Mouse (Mus musculus) intestine, embryonic 14.5 days (tissue): ENCODE results near the gene Wipf1. TPM values are rescaled to one million over a fixed set of nuclear protein-coding genes. Genes with fewer than 3 reads are reported as not detected.

Experiments used
- ATAC-seq: fragments of 200-750 bp; cut with Nextera tagmentation; replicated peaks from 2 replicates; pipeline ENCODE4 v1.8.0; 2017; ENCODE audit warnings: low read depth, moderate number of reproducible peaks, moderate TSS enrichment, moderate library complexity; ENCODE audit not compliant: low FRiP score, low TSS enrichment
- DNase-seq: peaks from one replicate; pipeline ENCODE4 v3.0.0-alpha.2; 2018; ENCODE audit warnings: low spot score
- H3K27ac ChIP-seq: fragments of 300-500 bp; sonication (generic); 2 replicates; pipeline ENCODE4 v1.5.1; 2014; ENCODE audit warnings: low read depth, mild to moderate bottlenecking, control low read depth
- H3K27me3 ChIP-seq: fragments of 300-500 bp; sonication (generic); replicated peaks from 2 replicates; pipeline ENCODE4 v1.6.1; 2014; ENCODE audit warnings: low read length, control low read depth; ENCODE audit not compliant: control insufficient read depth, insufficient read depth
- H3K36me3 ChIP-seq: fragments of 300-500 bp; sonication (generic); 2 replicates; pipeline ENCODE4 v1.6.1; 2014; ENCODE audit warnings: low read length, control low read depth; ENCODE audit not compliant: control insufficient read depth, insufficient read depth
- H3K4me1 ChIP-seq: fragments of 300-500 bp; sonication (generic); replicated peaks from 2 replicates; pipeline ENCODE4 v1.6.1; 2014; ENCODE audit warnings: low read length, control low read depth, mixed read lengths; ENCODE audit not compliant: control insufficient read depth, insufficient read depth
- H3K4me2 ChIP-seq: fragments of 300-500 bp; sonication (generic); 2 replicates; pipeline ENCODE4 v1.6.1; 2014; ENCODE audit warnings: low read length
- H3K4me3 ChIP-seq: fragments of 300-500 bp; sonication (generic); 2 replicates; pipeline ENCODE4 v1.5.1; 2014; ENCODE audit warnings: low read depth, low read length, control low read depth, mixed read lengths
- H3K9ac ChIP-seq: fragments of 300-500 bp; sonication (generic); 2 replicates; pipeline ENCODE4 v1.6.1; 2014; ENCODE audit warnings: mild to moderate bottlenecking, low read length
- H3K9me3 ChIP-seq: fragments of 300-500 bp; sonication (generic); 2 replicates; pipeline ENCODE4 v1.6.1; 2016; ENCODE audit warnings: low read length, control low read depth; ENCODE audit not compliant: control insufficient read depth
- WGBS: fragments of 180-500 bp; shearing (Covaris S2); extraction: QIAGEN DNeasy Blood & Tissue Kit; methylation state at CpG from one replicate; pipeline ENCODE4 v1.1.7; 2014; 5-methylcytosine and 5-hydroxymethylcytosine counted together
- polyA plus RNA-seq: library from polyadenylated mRNA; unstranded; fragments of >200 nt; fragmentation: Nextera tagmentation; extraction: Ambion mirVana; gene quantifications from 2 replicates; pipeline ENCODE4 v1.2.1, GENCODE M21; 2014

Gene Wipf1
- polyA plus RNA-seq, 1 experiment from 2014 or later, result 13.6 TPM

DNA sequence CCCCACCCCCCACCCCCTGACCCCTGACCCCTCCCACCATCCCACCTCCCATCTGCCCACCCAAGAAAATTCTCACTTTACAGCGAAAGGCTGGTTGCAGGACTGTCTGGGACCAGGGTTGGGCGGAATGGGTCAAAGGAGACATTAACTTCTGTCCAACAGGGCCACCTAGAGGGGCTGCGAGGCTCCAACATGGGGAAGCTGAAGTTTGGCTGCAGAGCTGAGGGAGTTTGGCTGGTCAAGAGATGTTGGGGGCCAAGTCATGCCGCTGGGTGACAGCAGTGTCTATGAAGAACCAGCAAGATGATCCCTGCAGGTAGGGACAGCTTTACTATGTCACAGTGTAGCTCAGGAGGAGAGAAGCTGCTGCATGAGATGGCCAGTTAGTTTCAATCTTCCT, 110.2 kb downstream of the Wipf1 start:
- no peak for DNase-seq

GRCm38 (mm10) chr2:73415892-73416291, 113.6 kb downstream of the Wipf1 start:
- Histone ChIP-seq H3K4me1 (no peaks in the 10 kb centered on the region), H3K27ac (no peak overlapping the region), H3K9me3 (no peaks in the 10 kb centered on the region), H3K4me3 (no peak overlapping the region), H3K27me3 (no peaks in the 10 kb centered on the region), H3K4me2 (no peak overlapping the region), H3K36me3 (no peaks in the 10 kb centered on the region), H3K9ac (no peak overlapping the region)
- peak; percentile 47; the same call in 1 of the 2 replicates for ATAC-seq
- 52% methylated on average over 5 of the region's 5 CpGs for WGBS
- DNase-seq, result no peak

More for the DNA sequence above, 110.2 kb downstream of the Wipf1 start:
- no peak for ATAC-seq
- Histone ChIP-seq H3K4me1 (no peaks in the 10 kb centered on the region), H3K36me3 (no peaks in the 10 kb centered on the region), H3K4me3 (no peak overlapping the region), H3K27ac (no peak overlapping the region), H3K9ac (no peak overlapping the region), H3K27me3 (no peaks in the 10 kb centered on the region), H3K9me3 (no peaks in the 10 kb centered on the region), H3K4me2 (no peak overlapping the region)
- WGBS, result 40% methylated on average over 4 of the region's 4 CpGs

GRCm38 (mm10) chr2:73410076-73410475, 119.5 kb downstream of the Wipf1 start:
- Histone ChIP-seq H3K4me2 (no peak overlapping the region), H3K9ac (no peak overlapping the region), H3K4me3 (no peak overlapping the region), H3K36me3 (no peaks in the 10 kb centered on the region), H3K27me3 (no peaks in the 10 kb centered on the region), H3K4me1 (no peaks in the 10 kb centered on the region), H3K27ac (no peak overlapping the region), H3K9me3 (no peaks in the 10 kb centered on the region)
- DNase-seq (no peak), ATAC-seq (no peak)
- WGBS, result 95% methylated on average over 8 of the region's 8 CpGs

DNA sequence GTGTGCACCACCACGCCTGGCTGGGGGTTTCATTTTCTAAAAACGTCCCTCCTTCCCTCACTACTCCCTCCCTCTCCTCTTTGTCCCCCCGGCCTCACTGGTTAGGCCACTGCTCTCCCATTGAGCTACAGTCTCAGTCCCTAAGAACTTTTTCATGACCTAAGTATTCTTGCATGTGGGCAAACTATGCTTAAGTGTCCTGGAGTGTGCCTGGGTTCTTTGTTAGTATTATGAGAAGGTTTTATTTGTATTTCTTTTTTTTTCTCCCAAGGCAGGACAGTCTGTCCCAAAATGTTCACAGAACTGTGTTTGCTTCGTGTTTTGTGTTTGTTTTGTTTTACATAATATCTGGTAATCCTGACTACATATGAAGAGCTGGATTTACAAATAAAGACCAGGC, 121.9 kb downstream of the Wipf1 start:
- WGBS, result 67% methylated on average over 4 of the region's 4 CpGs
- H3K9ac ChIP-seq, result no peak overlapping the region
- no peak for DNase-seq

DNA sequence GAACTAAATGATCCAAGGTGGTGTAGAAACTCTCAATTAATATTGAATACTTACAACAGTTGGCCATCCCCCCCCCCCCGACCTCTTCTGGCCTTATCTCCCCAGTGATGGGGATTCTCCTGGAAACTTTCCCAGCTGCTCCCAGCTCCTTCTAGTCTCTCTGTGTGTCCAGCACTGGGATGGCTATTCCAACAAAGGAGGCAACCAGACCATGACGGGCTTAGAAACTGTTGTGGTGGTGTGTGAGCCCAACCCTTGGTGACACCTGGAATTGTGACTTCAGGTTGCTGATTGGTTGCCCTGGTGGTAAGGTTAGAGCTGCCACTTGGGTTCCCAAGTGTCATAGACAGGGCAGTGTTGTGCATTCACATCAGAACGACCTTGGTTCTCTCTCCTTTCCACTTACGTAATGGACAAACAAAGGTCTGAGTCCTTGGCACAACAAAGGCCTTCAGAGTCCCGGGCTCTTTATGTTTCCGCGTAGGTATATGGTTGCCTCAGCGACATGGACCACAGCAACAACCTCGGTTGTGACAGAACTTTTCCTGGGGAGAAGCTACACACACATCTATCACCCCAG, 123.1 kb downstream of the Wipf1 start:
- H3K4me3 ChIP-seq, result no peak overlapping the region
- 90% methylated on average over 9 of the region's 9 CpGs for WGBS
- ATAC-seq (no peak), DNase-seq (no peak)
- H3K9me3 ChIP-seq, result no peaks in the 10 kb centered on the region
- H3K9ac ChIP-seq, result no peak overlapping the region
- no peak overlapping the region for H3K27ac ChIP-seq
- H3K4me2 ChIP-seq, result no peak overlapping the region
- H3K27me3 ChIP-seq, result no peaks in the 10 kb centered on the region
- no peaks in the 10 kb centered on the region for H3K36me3 ChIP-seq
- no peaks in the 10 kb centered on the region for H3K4me1 ChIP-seq

More for the DNA sequence above, 121.9 kb downstream of the Wipf1 start:
- no peaks in the 10 kb centered on the region for H3K36me3 ChIP-seq
- H3K27ac ChIP-seq, result no peak overlapping the region
- no peaks in the 10 kb centered on the region for H3K27me3 ChIP-seq
- no peak overlapping the region for H3K4me3 ChIP-seq
- ATAC-seq, result no peak
- H3K4me1 ChIP-seq, result no peaks in the 10 kb centered on the region
- H3K4me2 ChIP-seq, result no peak overlapping the region
- H3K9me3 ChIP-seq, result no peaks in the 10 kb centered on the region

GRCm38 (mm10) chr2:73404980-73405379, 124.6 kb downstream of the Wipf1 start:
- ATAC-seq, result no peak
- H3K36me3 ChIP-seq, result no peaks in the 10 kb centered on the region
- WGBS, result 85% methylated on average over 7 of the region's 7 CpGs
- no peak overlapping the region for H3K4me2 ChIP-seq
- no peak overlapping the region for H3K27ac ChIP-seq
- H3K27me3 ChIP-seq, result no peaks in the 10 kb centered on the region
- no peak for DNase-seq
- H3K4me3 ChIP-seq, result no peak overlapping the region
- H3K4me1 ChIP-seq, result no peaks in the 10 kb centered on the region
- H3K9me3 ChIP-seq, result no peaks in the 10 kb centered on the region
- H3K9ac ChIP-seq, result no peak overlapping the region

- H3K36me3 ChIP-seq, result no peaks in the 10 kb centered on the region
- no peak overlapping the region for H3K27ac ChIP-seq
- 89% methylated on average over 9 of the region's 9 CpGs for WGBS
- no peak for ATAC-seq
- H3K4me1 ChIP-seq, result no peaks in the 10 kb centered on the region
- no peak for DNase-seq
- H3K9ac ChIP-seq, result no peak overlapping the region
- H3K9me3 ChIP-seq, result no peaks in the 10 kb centered on the region
- H3K4me3 ChIP-seq, result no peak overlapping the region
- no peak overlapping the region for H3K4me2 ChIP-seq
- no peaks in the 10 kb centered on the region for H3K27me3 ChIP-seq
These were observed 125.1 kb downstream of the Wipf1 start for GRCm38 (mm10) chr2:73404442-73404841.

DNA sequence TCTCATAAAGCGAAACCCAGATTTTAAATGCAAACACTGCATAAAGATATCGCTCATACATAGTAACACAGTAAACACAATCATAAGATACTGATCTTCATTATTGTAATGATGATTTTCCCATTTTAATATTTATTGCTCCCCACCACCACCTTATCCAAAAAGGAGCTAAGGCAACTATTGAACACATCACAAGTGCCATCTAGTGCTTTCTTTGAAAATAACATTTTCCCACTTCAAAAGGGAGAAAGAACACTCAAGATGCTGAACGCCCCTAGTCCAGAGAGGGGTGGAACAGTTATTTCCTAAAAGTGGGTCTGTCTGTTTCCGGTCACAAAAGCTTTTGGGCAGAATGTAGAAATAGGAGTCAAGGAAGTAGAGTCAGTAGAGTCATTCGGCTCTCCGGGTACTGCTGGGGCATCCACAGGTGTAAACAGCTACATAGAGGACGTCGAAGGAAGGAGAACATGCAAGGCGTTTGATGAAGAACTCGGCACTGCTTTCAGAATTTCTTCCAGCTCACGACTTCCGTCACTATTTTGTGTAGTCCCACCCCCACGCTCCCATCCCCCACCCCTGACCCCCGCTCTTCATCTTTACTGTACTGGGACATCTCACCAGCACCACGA, 126.0 kb downstream of the Wipf1 start:
- H3K27me3 ChIP-seq, result no peaks in the 10 kb centered on the region
- no peak overlapping the region for H3K4me2 ChIP-seq
- ATAC-seq (no peak), DNase-seq (no peak)
- H3K9ac ChIP-seq, result no peak overlapping the region
- WGBS, result 79% methylated on average over 15 of the region's 15 CpGs
- H3K4me3 ChIP-seq, result no peak overlapping the region
- no peaks in the 10 kb centered on the region for H3K36me3 ChIP-seq
- H3K9me3 ChIP-seq, result no peaks in the 10 kb centered on the region
- H3K4me1 ChIP-seq, result no peaks in the 10 kb centered on the region
- H3K27ac ChIP-seq, result no peak overlapping the region

GRCm38 (mm10) chr2:73401689-73402088, 127.8 kb downstream of the Wipf1 start:
- DNase-seq (no peak), ATAC-seq (no peak)
- no peaks in the 10 kb centered on the region for H3K27me3 ChIP-seq
- H3K4me3 ChIP-seq, result no peak overlapping the region
- no peaks in the 10 kb centered on the region for H3K36me3 ChIP-seq
- no peaks in the 10 kb centered on the region for H3K9me3 ChIP-seq
- H3K4me1 ChIP-seq, result no peaks in the 10 kb centered on the region
- no peak overlapping the region for H3K27ac ChIP-seq
- H3K9ac ChIP-seq, result no peak overlapping the region
- WGBS, result 41% methylated on average over 1 of the region's 1 CpGs
- no peak overlapping the region for H3K4me2 ChIP-seq
